Mouse (Mus musculus): ENCODE data around the gene Tmem54.
A peak's percentile ranks its signal among the peaks of the same experiment; 100 is the strongest.

Tmem54 gene

GRCm38 (mm10) chr4:129107348-129107899 lies 2.1 kb downstream of the Tmem54 start:
- no peaks in the 10 kb centered on the region for H3K9me3 ChIP-seq (ENCODE audit: low read length)
- H3K27me3 ChIP-seq (ENCODE audit: insufficient read depth, low read length), result peaks cover 81% of the 10 kb centered on the region
- H3K36me3 ChIP-seq (ENCODE audit: insufficient read depth, low read length), result no peaks in the 10 kb centered on the region
- no peak overlapping the region for H3K4me3 ChIP-seq (replicated peaks; ENCODE audit: low read length)
- H3K4me1 ChIP-seq (replicated peaks; ENCODE audit: low read depth, low read length), result peaks cover 59% of the 10 kb centered on the region
- no peak for TF ChIP-seq POU5F1 (IDR thresholded peaks at IDR 0.05; ENCODE audit: borderline replicate concordance, low read length)
- TF ChIP-seq CTCF (conservative IDR thresholded peaks at IDR 0.05; ENCODE audit: low read length), result no peak
- TF ChIP-seq NANOG (IDR thresholded peaks at IDR 0.05; ENCODE audit: borderline replicate concordance, low read length), result no peak

GRCm38 (mm10) chr4:129108624-129109023 lies 3.3 kb downstream of the Tmem54 start:
- H3K4me3 ChIP-seq (replicated peaks; ENCODE audit: low read length), result peak overlapping the region; percentile 39; the same call in 1 of the 2 replicates
- no peaks in the 10 kb centered on the region for H3K36me3 ChIP-seq (ENCODE audit: insufficient read depth, low read length)
- peaks cover 78% of the 10 kb centered on the region for H3K27me3 ChIP-seq (ENCODE audit: insufficient read depth, low read length)
- peaks cover 65% of the 10 kb centered on the region for H3K4me1 ChIP-seq (replicated peaks; ENCODE audit: low read depth, low read length)
- no peak for TF ChIP-seq CTCF (conservative IDR thresholded peaks at IDR 0.05; ENCODE audit: low read length)
- no peaks in the 10 kb centered on the region for H3K9me3 ChIP-seq (ENCODE audit: low read length)

DNA sequence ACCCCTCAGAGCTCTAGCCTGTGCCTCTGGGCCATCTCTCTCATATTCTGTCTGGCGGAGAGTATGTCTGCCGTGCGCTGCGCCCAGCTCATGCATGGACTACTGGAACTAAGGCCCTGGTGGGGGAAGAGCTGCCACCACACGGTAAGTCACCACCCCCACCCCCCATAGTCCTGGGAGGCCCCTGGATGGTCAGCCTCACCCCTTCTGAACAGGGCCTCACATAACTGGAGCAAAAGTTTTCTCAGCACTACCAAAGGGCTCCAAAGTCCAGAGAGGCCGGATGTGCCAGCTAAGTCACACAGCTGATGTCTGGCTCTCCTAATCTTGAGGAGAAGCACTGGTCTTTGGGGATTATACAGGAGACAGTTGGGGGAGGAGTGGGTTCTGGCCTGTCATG lies 5.5 kb downstream of the Tmem54 start:
- H3K9me3 ChIP-seq (ENCODE audit: low read length), result no peaks in the 10 kb centered on the region
- H3K4me1 ChIP-seq (replicated peaks; ENCODE audit: low read depth, low read length), result peaks cover 62% of the 10 kb centered on the region
- TF ChIP-seq CTCF (conservative IDR thresholded peaks at IDR 0.05; ENCODE audit: low read length) (no peak), POU5F1 (IDR thresholded peaks at IDR 0.05; ENCODE audit: borderline replicate concordance, low read length) (no peak), NANOG (IDR thresholded peaks at IDR 0.05; ENCODE audit: borderline replicate concordance, low read length) (no peak)
- peaks cover 78% of the 10 kb centered on the region for H3K27me3 ChIP-seq (ENCODE audit: insufficient read depth, low read length)
- H3K4me3 ChIP-seq (replicated peaks; ENCODE audit: low read length), result no peak overlapping the region
- H3K36me3 ChIP-seq (ENCODE audit: insufficient read depth, low read length), result no peaks in the 10 kb centered on the region

- Histone ChIP-seq H3K4me1 (replicated peaks; ENCODE audit: low read depth, low read length) (peaks cover 56% of the 10 kb centered on the region), H3K36me3 (ENCODE audit: insufficient read depth, low read length) (no peaks in the 10 kb centered on the region), H3K27me3 (ENCODE audit: insufficient read depth, low read length) (peaks cover 78% of the 10 kb centered on the region), H3K4me3 (replicated peaks; ENCODE audit: low read length) (no peak overlapping the region), H3K9me3 (ENCODE audit: low read length) (no peaks in the 10 kb centered on the region)
- TF ChIP-seq CTCF (conservative IDR thresholded peaks at IDR 0.05; ENCODE audit: low read length) (peak; percentile 64), NANOG (IDR thresholded peaks at IDR 0.05; ENCODE audit: borderline replicate concordance, low read length) (no peak), POU5F1 (IDR thresholded peaks at IDR 0.05; ENCODE audit: borderline replicate concordance, low read length) (no peak)
These were observed 6.0 kb downstream of the Tmem54 start for GRCm38 (mm10) chr4:129111350-129111749.

DNA sequence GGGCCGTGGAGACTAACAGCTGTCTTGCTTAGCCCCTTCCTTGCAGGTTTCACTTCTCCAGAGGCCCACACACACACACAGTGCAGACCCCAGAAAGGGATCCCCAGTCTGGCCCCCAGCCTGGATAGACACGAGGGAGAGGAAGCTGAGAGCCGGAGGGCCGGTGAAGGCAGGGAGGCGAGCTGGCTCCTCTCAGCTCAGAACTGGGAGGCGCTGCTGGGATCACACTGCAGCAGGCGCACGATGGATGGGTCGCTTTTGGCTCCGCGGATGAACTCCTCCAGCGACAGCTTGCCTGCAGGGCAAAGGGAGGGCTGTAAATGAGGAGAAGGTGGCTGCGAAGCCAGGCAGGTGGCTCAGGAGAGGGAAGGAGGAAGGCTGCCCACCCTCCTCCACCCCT lies 6.9 kb downstream of the Tmem54 start:
- Histone ChIP-seq H3K4me1 (replicated peaks; ENCODE audit: low read depth, low read length) (peaks cover 50% of the 10 kb centered on the region), H3K27me3 (ENCODE audit: insufficient read depth, low read length) (peaks cover 78% of the 10 kb centered on the region), H3K9me3 (ENCODE audit: low read length) (no peaks in the 10 kb centered on the region), H3K36me3 (ENCODE audit: insufficient read depth, low read length) (no peaks in the 10 kb centered on the region), H3K4me3 (replicated peaks; ENCODE audit: low read length) (peak overlapping the region; percentile 49)
- no peak for TF ChIP-seq CTCF (conservative IDR thresholded peaks at IDR 0.05; ENCODE audit: low read length)
- no peak for TF ChIP-seq POU5F1 (IDR thresholded peaks at IDR 0.05; ENCODE audit: borderline replicate concordance, low read length)
- TF ChIP-seq NANOG (IDR thresholded peaks at IDR 0.05; ENCODE audit: borderline replicate concordance, low read length), result no peak

DNA sequence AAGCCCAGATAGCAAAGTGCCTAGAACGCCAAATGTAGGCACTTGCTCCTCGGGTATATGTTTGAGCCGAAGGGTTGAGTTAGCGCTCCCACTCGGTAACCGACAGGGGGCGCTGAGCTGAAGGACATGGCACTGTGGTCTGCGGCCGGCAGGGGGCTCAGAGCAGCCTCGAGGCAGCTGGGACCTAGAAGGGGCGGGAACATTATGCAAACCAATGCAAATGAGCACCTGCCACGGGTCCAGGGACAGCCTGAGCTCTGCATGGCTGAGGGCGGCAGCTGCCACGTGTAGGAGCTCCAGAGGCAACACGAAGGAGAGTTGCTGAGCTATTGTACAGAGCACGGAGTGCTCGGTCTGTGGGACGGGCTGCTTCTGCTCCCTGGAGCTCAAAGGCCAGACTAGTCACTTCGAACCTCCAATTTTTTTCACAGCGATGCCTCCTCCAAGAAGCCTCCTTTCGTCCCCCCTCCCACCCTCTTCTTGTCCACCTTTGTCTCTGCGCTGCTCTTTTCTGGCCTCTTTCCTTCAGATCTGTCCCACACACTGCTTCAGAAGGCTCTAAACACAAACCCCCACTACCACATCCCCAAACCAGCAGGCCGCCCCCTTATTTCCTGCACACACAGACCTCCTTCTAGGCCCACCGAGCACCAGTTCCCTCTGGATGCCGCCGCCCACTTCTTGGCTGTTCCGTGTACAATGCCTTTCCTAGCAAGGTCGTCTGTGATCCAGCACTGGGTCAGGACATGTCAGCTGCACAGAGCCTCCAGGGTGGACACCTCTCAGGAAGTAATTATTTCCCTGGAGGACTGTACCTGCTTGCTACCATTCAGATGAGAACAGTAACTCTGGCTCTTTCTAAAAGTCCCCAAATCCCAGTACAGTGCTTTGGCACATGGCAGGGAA lies 8.0 kb downstream of the Tmem54 start:
- TF ChIP-seq NANOG (IDR thresholded peaks at IDR 0.05; ENCODE audit: borderline replicate concordance, low read length) (no peak), CTCF (conservative IDR thresholded peaks at IDR 0.05; ENCODE audit: low read length) (peak; percentile 95), POU5F1 (IDR thresholded peaks at IDR 0.05; ENCODE audit: borderline replicate concordance, low read length) (no peak)
- H3K9me3 ChIP-seq (ENCODE audit: low read length), result no peaks in the 10 kb centered on the region
- peaks cover 76% of the 10 kb centered on the region for H3K27me3 ChIP-seq (ENCODE audit: insufficient read depth, low read length)

GRCm38 (mm10) chr4:129116703-129117102 lies 11.4 kb downstream of the Tmem54 start:
- TF ChIP-seq NANOG (IDR thresholded peaks at IDR 0.05; ENCODE audit: borderline replicate concordance, low read length) (no peak), POU5F1 (IDR thresholded peaks at IDR 0.05; ENCODE audit: borderline replicate concordance, low read length) (no peak), CTCF (conservative IDR thresholded peaks at IDR 0.05; ENCODE audit: low read length) (no peak)
- H3K9me3 ChIP-seq (ENCODE audit: low read length), result no peaks in the 10 kb centered on the region

More for the DNA sequence above, 8.0 kb downstream of the Tmem54 start:
- Histone ChIP-seq H3K4me1 (replicated peaks; ENCODE audit: low read depth, low read length) (peaks cover 42% of the 10 kb centered on the region), H3K4me3 (replicated peaks; ENCODE audit: low read length) (peak overlapping the region; percentile 52), H3K36me3 (ENCODE audit: insufficient read depth, low read length) (no peaks in the 10 kb centered on the region)

DNA sequence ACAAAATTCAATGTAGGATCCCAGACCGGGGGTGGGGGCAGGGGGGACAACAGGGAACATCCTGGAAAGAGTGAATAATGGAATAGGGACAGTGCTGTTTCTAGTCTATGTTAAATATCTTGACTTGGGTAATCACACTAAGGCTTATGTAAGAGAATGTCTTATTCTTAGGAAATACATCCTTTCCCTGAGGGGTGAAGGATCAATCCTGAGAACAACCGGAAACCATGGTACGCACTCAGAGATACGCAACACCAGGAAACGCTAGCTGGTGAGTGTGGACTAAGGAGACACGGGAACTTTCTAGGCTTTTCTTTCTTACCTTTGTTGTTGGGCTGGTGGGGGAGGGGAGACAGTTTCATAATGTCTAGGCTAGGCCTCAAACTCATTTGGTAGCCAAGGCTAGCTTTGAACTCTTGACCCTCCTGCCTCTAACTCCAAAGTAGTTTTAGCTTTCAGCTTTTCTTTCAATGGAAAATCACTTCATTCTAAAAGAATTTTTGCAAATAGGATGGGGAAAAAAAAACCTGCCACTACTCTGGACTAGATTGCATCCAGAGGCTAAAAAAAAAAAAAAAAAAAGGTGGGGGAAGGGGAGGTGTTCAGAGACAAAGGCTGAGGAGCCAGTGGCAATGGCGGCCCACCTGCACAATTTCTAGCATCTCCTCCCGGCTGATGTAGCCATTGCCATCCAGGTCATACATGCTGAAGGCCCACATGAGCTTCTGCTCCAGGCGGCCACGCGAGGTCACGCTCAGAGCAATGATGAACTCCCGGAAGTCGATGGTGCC lies 12.6 kb downstream of the Tmem54 start:
- H3K27me3 ChIP-seq (ENCODE audit: insufficient read depth, low read length), result peaks cover 89% of the 10 kb centered on the region
- H3K36me3 ChIP-seq (ENCODE audit: insufficient read depth, low read length), result no peaks in the 10 kb centered on the region
- H3K9me3 ChIP-seq (ENCODE audit: low read length), result no peaks in the 10 kb centered on the region
- peaks cover 45% of the 10 kb centered on the region for H3K4me1 ChIP-seq (replicated peaks; ENCODE audit: low read depth, low read length)
- H3K4me3 ChIP-seq (replicated peaks; ENCODE audit: low read length), result peak overlapping the region; percentile 57
- TF ChIP-seq POU5F1 (IDR thresholded peaks at IDR 0.05; ENCODE audit: borderline replicate concordance, low read length) (no peak), CTCF (conservative IDR thresholded peaks at IDR 0.05; ENCODE audit: low read length) (no peak), NANOG (IDR thresholded peaks at IDR 0.05; ENCODE audit: borderline replicate concordance, low read length) (no peak)

More at GRCm38 (mm10) chr4:129116703-129117102, 11.4 kb downstream of the Tmem54 start:
- Histone ChIP-seq H3K36me3 (ENCODE audit: insufficient read depth, low read length) (no peaks in the 10 kb centered on the region), H3K27me3 (ENCODE audit: insufficient read depth, low read length) (peaks cover 88% of the 10 kb centered on the region), H3K4me1 (replicated peaks; ENCODE audit: low read depth, low read length) (peaks cover 45% of the 10 kb centered on the region), H3K4me3 (replicated peaks; ENCODE audit: low read length) (no peak overlapping the region)

All from E14TG2a.4 (cell line).